Mouse (Mus musculus) central nervous system, embryonic 14 days (tissue): Measurements from ENCODE around the gene Nr2f1. TPM values are rescaled to one million over a fixed set of nuclear protein-coding genes. Genes with fewer than 3 reads are reported as not detected.

Experiments
- polyA plus RNA-seq: library from polyadenylated mRNA; depleted of rRNA; stranded (reverse); fragments of >200 nt; gene quantifications from 2 replicates; pipeline ENCODE4 v1.2.3, GENCODE M21; 2012; rRNA removed

Nr2f1 gene
- polyA plus RNA-seq: 377 and 450 TPM in 2 replicates

GRCm38 (mm10) chr13:78199642-78200160 lies at the start of gene Nr2f1:
Gene Nr2f1 (minus strand): TSS chr13:78199757.

Other genes starting within 250 kb of the Nr2f1 start
- 0.47 and 0.53 TPM in 2 replicates for gene Pou5f2, start 174.9 kb downstream of the Nr2f1 start, polyA plus RNA-seq